Mouse (Mus musculus): ENCODE results near the gene Paip2b.
"Not testable (repeated sequence)": the region's sequence is repeated elsewhere in the genome, so short reads cannot be mapped to it uniquely, and the experiment has no call there.

Gene Paip2b

GRCm38 (mm10) chr6:83796686-83797085 lies 34.9 kb downstream of the Paip2b start:
- peak; percentile 39 to 47 for DNase-seq

GRCm38 (mm10) chr6:83795492-83795900 lies 36.0 kb downstream of the Paip2b start:
- DNase-seq, result peak; percentile 27 to 33

- DNase-seq, result peak; percentile 94 to 96
These were observed 36.7 kb downstream of the Paip2b start, which contains the start of gene Nagk for GRCm38 (mm10) chr6:83794760-83795296. Nagk (plus strand) TSS chr6:83794982.

DNA sequence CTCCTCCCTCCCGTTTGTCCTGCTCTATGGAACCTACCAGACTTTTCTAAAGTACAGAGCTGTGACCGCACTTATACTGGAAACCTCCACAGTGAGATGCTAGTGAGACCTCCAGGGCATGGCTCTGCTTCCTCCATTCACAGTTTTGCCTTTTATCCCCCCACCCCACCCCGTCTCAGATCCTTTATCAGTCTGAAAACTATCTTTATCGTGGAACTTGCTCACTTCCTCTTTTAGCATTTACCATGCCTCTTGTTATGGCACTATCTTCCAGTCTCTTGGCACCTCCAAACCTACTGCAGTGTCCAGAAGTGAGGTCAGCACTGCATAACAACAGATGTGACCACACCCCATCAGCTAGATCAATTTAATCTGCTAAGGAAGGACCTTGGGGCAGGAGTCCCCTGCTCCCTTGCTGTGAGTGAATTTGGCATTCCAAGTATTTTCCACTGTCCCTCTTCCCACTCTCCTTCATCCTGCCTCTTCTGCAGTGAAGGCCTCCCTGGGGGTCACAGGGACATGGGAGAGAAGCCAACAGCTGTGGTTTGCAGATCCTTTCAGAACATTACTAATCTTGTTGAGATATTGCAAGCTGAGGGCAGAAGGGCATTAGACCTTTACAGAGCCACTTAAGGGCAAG lies 40.2 kb downstream of the Paip2b start:
- DNase-seq, result no peak

DNA sequence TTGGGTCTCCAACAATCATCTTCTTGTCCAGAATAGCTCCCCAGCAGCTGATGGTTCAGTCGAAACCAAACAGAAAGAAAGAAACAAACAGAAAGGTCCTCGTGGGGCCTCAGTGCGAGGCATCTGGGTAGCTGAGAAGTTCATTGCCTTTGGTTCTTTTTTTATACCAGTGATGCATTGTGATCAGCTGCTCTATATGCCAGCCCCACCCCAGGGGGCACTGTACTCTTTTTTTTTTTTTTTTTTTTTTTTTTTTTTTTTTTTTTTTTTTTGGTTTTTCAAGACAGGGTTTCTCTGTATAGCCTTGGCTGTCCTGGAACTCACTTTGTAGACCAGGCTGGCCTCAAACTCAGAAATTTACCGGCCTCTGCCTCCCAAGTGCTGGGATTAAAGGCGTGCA lies 41.0 kb downstream of the Paip2b start:
- DNase-seq, result not testable (repeated sequence)

- DNase-seq, result no peak
These were observed 43.0 kb downstream of the Paip2b start for GRCm38 (mm10) chr6:83788554-83788953.

- no peak for DNase-seq
These were observed 45.1 kb downstream of the Paip2b start for GRCm38 (mm10) chr6:83786426-83786825.

- peak; percentile 41 to 66 for DNase-seq
These were observed 52.5 kb downstream of the Paip2b start for GRCm38 (mm10) chr6:83779026-83779425.

DNA sequence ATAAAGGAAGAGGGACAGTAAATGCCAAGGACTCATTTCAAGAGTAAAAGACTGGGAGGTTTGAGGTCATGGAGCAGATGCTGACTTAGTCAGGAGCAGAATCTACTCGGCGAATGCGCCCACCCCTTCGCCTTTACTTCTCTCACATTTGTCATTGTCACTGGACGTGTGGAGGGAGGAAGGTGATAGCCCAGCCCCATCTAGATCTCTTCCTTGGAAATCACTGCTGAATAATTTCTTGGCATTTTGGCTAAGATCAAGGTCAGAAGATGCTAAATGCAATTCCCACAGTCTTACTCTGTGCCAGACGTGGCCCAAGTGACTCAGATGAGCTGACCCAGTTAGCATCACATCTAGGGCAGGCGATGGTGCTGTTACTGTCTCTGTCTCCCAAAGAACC lies 53.2 kb downstream of the Paip2b start:
- no peak for DNase-seq

GRCm38 (mm10) chr6:83775638-83776293 lies 55.8 kb downstream of the Paip2b start, which contains the start of gene Tex261:
Tex261 (minus strand) TSS chr6:83775813.
- peak; percentile 88 for DNase-seq

- DNase-seq, result no peak
These were observed 56.6 kb downstream of the Paip2b start for GRCm38 (mm10) chr6:83774781-83775563.

GRCm38 (mm10) chr6:83774126-83774525 lies 57.4 kb downstream of the Paip2b start:
- no peak for DNase-seq

DNA sequence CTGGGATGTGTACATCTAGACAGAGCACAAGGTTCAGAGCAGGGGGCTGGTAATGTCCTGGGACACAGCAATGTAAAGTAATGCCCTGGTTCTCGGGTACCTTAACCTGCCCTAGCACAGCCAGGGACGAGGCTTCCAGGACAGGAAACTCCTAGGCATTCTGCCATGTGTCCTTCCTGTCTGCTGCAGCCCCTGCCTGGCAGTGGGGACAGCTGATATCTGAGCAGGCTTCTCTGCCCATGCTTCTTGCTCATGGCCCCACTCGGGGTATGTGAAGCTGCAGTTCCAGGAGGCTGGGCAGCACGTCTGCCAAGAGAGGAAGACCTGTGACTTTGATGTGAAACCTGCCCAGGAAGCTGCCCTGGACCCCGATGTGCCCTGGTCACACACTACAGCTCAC lies 63.1 kb downstream of the Paip2b start:
- DNase-seq, result no peak

DNA sequence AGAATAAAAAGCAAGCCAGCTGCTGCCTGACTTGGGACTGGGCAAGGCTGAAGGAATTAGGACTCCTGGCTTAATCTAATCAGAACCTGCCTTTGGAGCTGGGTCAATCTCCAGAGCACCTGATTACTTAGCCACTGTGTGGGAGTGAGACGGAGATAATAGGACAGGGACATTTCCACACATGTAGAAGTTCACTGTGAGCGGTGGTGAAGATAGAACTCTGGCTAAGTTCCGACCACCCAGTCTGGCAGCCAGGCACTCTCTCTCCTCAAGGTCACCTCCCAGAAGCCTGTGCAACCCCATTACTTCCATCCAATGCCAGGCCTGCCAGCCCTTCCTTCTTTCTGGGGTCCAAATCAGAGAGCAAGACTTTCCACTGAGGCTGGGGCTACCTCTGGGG lies 64.6 kb downstream of the Paip2b start:
- no peak for DNase-seq

GRCm38 (mm10) chr6:83762880-83763431 lies 68.6 kb downstream of the Paip2b start:
- peak; percentile 27 to 35 for DNase-seq

GRCm38 (mm10) chr6:83762344-83762743 lies 69.2 kb downstream of the Paip2b start, which contains the start of gene Ankrd53:
Ankrd53 (plus strand) TSS chr6:83762644.
- no peak for DNase-seq

GRCm38 (mm10) chr6:83756051-83756450 lies 75.5 kb downstream of the Paip2b start:
- DNase-seq, result no peak

All from kidney, adult 8-10 months (tissue).